Mouse (Mus musculus) embryonic fibroblast, embryonic 13.5 days (primary cell): Measurements from ENCODE around the gene Ninj2.

Experiments
- CTCF ChIP-seq: IDR thresholded peaks from 2 replicates; pipeline ENCODE4 v1.5.1; 2011; ENCODE audit warnings: mild to moderate bottlenecking, control low read depth, low read length, moderate library complexity, borderline replicate concordance; ENCODE audit not compliant: insufficient read depth
- POLR2A ChIP-seq: IDR thresholded peaks from 2 replicates; pipeline ENCODE4 v1.6.1; 2011; ENCODE audit warnings: low read depth, mild to moderate bottlenecking, control low read depth, low read length, moderate library complexity

DNA sequence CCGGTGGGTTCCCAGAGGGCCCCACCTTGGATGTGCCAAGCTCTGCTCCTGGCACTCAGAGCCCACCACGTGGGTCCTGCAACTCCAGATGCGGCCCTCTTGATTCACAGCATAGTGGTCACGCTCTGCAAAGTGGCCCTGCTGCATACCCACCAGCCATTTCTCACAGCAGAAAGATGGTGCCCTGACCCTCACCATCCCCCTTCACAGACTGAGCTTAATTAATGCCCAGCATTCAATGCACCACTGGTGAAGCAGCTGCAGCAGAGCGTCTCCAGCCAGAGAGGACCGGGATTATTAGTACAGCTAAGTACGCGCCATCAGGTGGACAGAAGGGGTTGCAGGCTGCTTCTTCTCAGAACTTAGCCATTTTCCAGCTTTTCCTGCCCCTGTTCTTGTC is 109.3 kb downstream of the Ninj2 start:
- no peak for TF ChIP-seq POLR2A
- TF ChIP-seq CTCF: no peak
